Comparison of ENCODE assay signal across 19 mouse cellular contexts in the genomic region with DNA sequence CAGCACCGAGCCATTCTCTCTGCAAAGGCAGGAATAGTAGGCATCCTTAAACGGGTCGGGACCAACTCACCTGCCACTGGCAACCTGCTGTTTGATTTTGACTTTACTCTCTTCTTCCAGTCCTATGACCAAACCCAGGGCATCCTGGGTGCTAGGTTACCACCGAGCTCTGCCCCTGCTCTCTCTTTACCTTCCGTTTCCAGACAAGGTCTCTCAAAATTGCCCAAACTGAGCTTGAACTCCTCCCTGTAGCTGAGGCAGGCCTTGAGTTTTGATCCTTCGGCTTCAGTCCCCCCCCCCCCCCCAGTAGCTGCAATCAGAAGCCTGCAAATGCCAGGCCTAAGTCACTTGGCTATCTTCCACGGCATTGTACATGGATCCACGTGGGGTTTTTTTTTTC. TPM values are rescaled to one million over a fixed set of nuclear protein-coding genes. Genes with fewer than 3 reads are reported as not detected.
A peak's percentile ranks its signal among the peaks of the same experiment; 100 is the strongest.
DNase-seq lines count a peak whose midpoint lies in the region; ATAC-seq and TF ChIP-seq lines count a peak whose summit lies in the region.
"Had no signal": no experiment of that assay in that cellular context is flagged by ENCODE, and none has a peak within 500 bp of the region (broad histone marks: within the 10 kb centered on the region; RNA-seq: fewer than 3 reads in every experiment).

No protein-coding gene starts in this region.

- in situ Hi-C loops in ES-E14 (cut with MboI; ENCODE audit: low sequenced_read_pairs in 2 of 2, unreplicated experiment in 2 of 2) = no loop called here

- H3K4me2 ChIP-seq in kidney, embryonic 15.5 days = no peak overlapping the region
- H3K4me2 ChIP-seq in liver, postnatal 0 days (ENCODE audit: low read depth, low read length) = no peak overlapping the region

- no peak overlapping the region for H3K9ac ChIP-seq in kidney, embryonic 15.5 days
- no peak overlapping the region; the same call in 1 of the 2 replicates for H3K9ac ChIP-seq in ES-E14 (ENCODE audit: insufficient read depth, low read depth, low read length, poor library complexity, severe bottlenecking)
- H3K9ac ChIP-seq in liver, postnatal 0 days (replicated peaks) = no peak overlapping the region
- H3K9ac ChIP-seq: hindbrain, embryonic 14.5 days; limb, embryonic 15.5 days; liver, embryonic 14.5 days; lung, embryonic 15.5 days; stomach, embryonic 15.5 days had no signal

- no peak for ATAC-seq in kidney, embryonic 15.5 days (replicated peaks; ENCODE audit: low FRiP score)
- no peak for ATAC-seq in liver, postnatal 0 days
- ATAC-seq: inflammation-experienced regulatory T-cells, adult 6 months had no signal

- TF ChIP-seq CTCF in gastrocnemius, adult 2 months (IDR thresholded peaks at IDR 0.05) = no peak
- no peak for TF ChIP-seq CTCF in liver, postnatal 0 days (IDR thresholded peaks at IDR 0.05; ENCODE audit: low read depth)

- WGBS in kidney, embryonic 15.5 days = 72% methylated on average over 8 of the region's 8 CpGs
- 78% methylated on average over 8 of the region's 8 CpGs for whole genome bisulfite sequencing in liver, postnatal 0 days (ENCODE audit: insufficient replicate concordance)

- no peaks in the 10 kb centered on the region for H3K9me3 ChIP-seq in kidney, embryonic 15.5 days (replicated peaks)
- H3K9me3 ChIP-seq in ES-E14 (ENCODE audit: control insufficient read depth, insufficient read depth, low read depth, low read length) = no peaks in the 10 kb centered on the region
- no peaks in the 10 kb centered on the region for H3K9me3 ChIP-seq in liver, postnatal 0 days (ENCODE audit: low read length)
- H3K9me3 ChIP-seq: embryonic facial prominence, embryonic 10.5 days; limb, embryonic 15.5 days; lung, embryonic 15.5 days; neural tube, embryonic 15.5 days; stomach, embryonic 15.5 days had no signal

- H3K36me3 ChIP-seq in kidney, embryonic 15.5 days = no peaks in the 10 kb centered on the region
- H3K36me3 ChIP-seq in ES-E14 (ENCODE audit: control insufficient read depth, insufficient read depth, low read length, poor library complexity, severe bottlenecking) = no peaks in the 10 kb centered on the region
- no peaks in the 10 kb centered on the region for H3K36me3 ChIP-seq in liver, postnatal 0 days (replicated peaks; ENCODE audit: insufficient read depth, low read length)
- H3K36me3 ChIP-seq: embryonic facial prominence, embryonic 10.5 days; limb, embryonic 15.5 days; lung, embryonic 15.5 days; neural tube, embryonic 15.5 days; stomach, embryonic 15.5 days had no signal

- TF ChIP-seq EP300 in liver, postnatal 0 days (IDR thresholded peaks at IDR 0.05; ENCODE audit: low read depth) = no peak

- H3K27me3 ChIP-seq in kidney, embryonic 15.5 days = no peaks in the 10 kb centered on the region; the same call in 1 of the 2 replicates
- H3K27me3 ChIP-seq in liver, postnatal 0 days (ENCODE audit: insufficient read depth, low read length) = no peaks in the 10 kb centered on the region
- H3K27me3 ChIP-seq: lung, embryonic 15.5 days; neural tube, embryonic 15.5 days; stomach, embryonic 15.5 days had no signal

- DNase-seq in adrenal gland, postnatal 10 days = peak; percentile 25
- no peak for DNase-seq in adrenal gland, postnatal 25 days
- DNase-seq in gastrocnemius, adult 2 months = peak; percentile 14
- no peak for DNase-seq in gastrocnemius, adult 8-10 months (ENCODE audit: low spot score in 2 of 2)
- DNase-seq in kidney, postnatal 25 days = no peak
- no peak for DNase-seq in ES-E14 (ENCODE audit: low read depth, low spot score)
- DNase-seq in liver, postnatal 0 days = no peak
- DNase-seq: layer of hippocampus, adult 9-11 months; lung, postnatal 36 days had no signal

- H3K27ac ChIP-seq in gastrocnemius, adult 2 months = no peak overlapping the region
- 0 out of 2 replicates have a peak overlapping the region, but pooled peaks have one; percentile 66 for H3K27ac ChIP-seq in kidney, embryonic 15.5 days
- peak overlapping the region; percentile 36; the same call in 1 of the 2 replicates for H3K27ac ChIP-seq in ES-E14 (ENCODE audit: insufficient read depth, low read depth, low read length, poor library complexity, severe bottlenecking)
- no peak overlapping the region for H3K27ac ChIP-seq in liver, postnatal 0 days (ENCODE audit: low read depth)
- H3K27ac ChIP-seq: hindbrain, embryonic 14.5 days; limb, embryonic 15.5 days; liver, embryonic 14.5 days; lung, embryonic 15.5 days; neural tube, embryonic 15.5 days; stomach, embryonic 15.5 days had no signal

- peaks cover 77% of the 10 kb centered on the region for H3K4me1 ChIP-seq in kidney, embryonic 15.5 days
- peaks cover 12 to 45% of the 10 kb centered on the region in 2 experiments for H3K4me1 ChIP-seq in ES-E14 (ENCODE audit: control insufficient read depth in 2 of 2, insufficient read depth in 2 of 2, low read length in 2 of 2, poor library complexity in 1 of 2)
- 0 out of 2 replicates have a peak, but pooled peaks cover 3% of the 10 kb centered on the region for H3K4me1 ChIP-seq in liver, postnatal 0 days (ENCODE audit: insufficient read depth)

- no peak overlapping the region for H3K4me3 ChIP-seq in gastrocnemius, adult 2 months
- no peak overlapping the region for H3K4me3 ChIP-seq in kidney, embryonic 15.5 days (replicated peaks)
- H3K4me3 ChIP-seq in ES-E14 (ENCODE audit: insufficient read depth in 1 of 2, low read depth in 1 of 2, low read length in 2 of 2, poor library complexity in 1 of 2, severe bottlenecking in 1 of 2) = no peak overlapping the region; a peak in 1 of 4 replicates
- no peak overlapping the region for H3K4me3 ChIP-seq in liver, postnatal 0 days (ENCODE audit: low read depth, low read length)
- H3K4me3 ChIP-seq: limb, embryonic 15.5 days; myocyte; stomach, embryonic 15.5 days had no signal

- intact Hi-C loops in gastrocnemius, adult 2 months (cut with DNase I) = loop anchor here (2.0 kb wide), 1 partner anchor 56 kb away; no protein-coding TSS in a partner anchor

TF ChIP-seq in ES-E14, 5 proteins besides CTCF, POLR2A, EP300 and RAD21:
- TF ChIP-seq MAFK (IDR thresholded peaks at IDR 0.05; ENCODE audit: insufficient read depth, low read depth, low read length) (no peak), CHD2 (IDR thresholded peaks at IDR 0.05; ENCODE audit: low read depth, low read length) (no peak), ZNF384 (IDR thresholded peaks at IDR 0.05; ENCODE audit: low read depth, low read length) (no peak), HCFC1 (IDR thresholded peaks at IDR 0.05; ENCODE audit: borderline replicate concordance, insufficient read depth, low read length) (no peak), ZC3H11A (IDR thresholded peaks at IDR 0.05; ENCODE audit: borderline replicate concordance, low read depth, low read length) (no peak)

RNA-seq across cellular contexts. Expression of a gene that starts 17.4 kb away (rescaled TPM):
- total RNA-seq in adrenal gland, postnatal 10 days (2021) = 100 to 1,000 TPM; 113 to 117 TPM
- 122 and 163 TPM in 2 replicates for total RNA-seq in adrenal gland, postnatal 25 days (2021)
- 10 to 100 TPM; 32.2 to 51.7 TPM for total RNA-seq in gastrocnemius, adult 2 months (2021)
- total RNA-seq in gastrocnemius, adult 8-10 months (2022) = 10 to 100 TPM; 36.3 to 53.3 (median 39.2) TPM
- 109 and 115 TPM in 2 replicates for polyA plus RNA-seq in kidney, embryonic 15.5 days (2015; fragmentation: Nextera tagmentation; extraction: Ambion mirVana)
- 146 and 216 TPM in 2 replicates for total RNA-seq in ES-E14 (2012; rRNA removed)
- polyA plus RNA-seq in liver, postnatal 0 days (2015; fragmentation: Nextera tagmentation; extraction: Ambion mirVana) = 25.0 and 28.0 TPM in 2 replicates

Comparison
In these comparisons a context has a peak if more than half of its experiments do, and no peak if none do; other contexts are left out.
1. DNase-seq: peak in adrenal gland, postnatal 10 days (single experiment) and gastrocnemius, adult 2 months (single experiment); none in adrenal gland, postnatal 25 days (single experiment), gastrocnemius, adult 8-10 months (0 of 2), kidney, postnatal 25 days (0 of 2), ES-E14 (single experiment) and liver, postnatal 0 days (single experiment).
2. H3K27ac ChIP-seq: peak in kidney, embryonic 15.5 days (single experiment) and ES-E14 (single experiment); none in gastrocnemius, adult 2 months (single experiment) and liver, postnatal 0 days (single experiment).